Mouse (Mus musculus): Measurements from ENCODE around the gene Msh4. TPM values are rescaled to one million over a fixed set of nuclear protein-coding genes. Genes with fewer than 3 reads are reported as not detected.

The Msh4 gene
- total RNA-seq, 2 experiments from 2014 or later: 0.20 to 0.22 TPM

DNA sequence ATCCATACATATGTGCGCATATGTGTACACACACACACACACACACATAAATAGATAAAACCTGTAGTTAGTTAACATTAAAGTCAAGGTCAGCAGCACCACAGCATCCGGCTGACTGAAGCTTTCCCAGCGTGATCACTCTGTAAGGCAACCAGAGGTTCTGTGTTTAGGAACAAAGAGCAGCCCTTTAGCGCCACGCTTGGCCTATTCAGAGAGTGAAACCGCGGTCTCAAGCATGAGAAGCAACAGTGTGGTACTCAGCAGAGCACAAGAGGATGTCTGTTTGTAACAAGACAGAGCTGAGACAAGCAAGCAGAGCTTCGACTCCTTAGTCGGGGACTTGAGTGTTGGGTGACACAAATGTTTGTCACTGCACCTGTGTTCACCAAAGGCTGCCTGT, 86.5 kb downstream of the Msh4 start:
- no peak for DNase-seq
- intact Hi-C loops (cut with DNase I): no loop called here

DNA sequence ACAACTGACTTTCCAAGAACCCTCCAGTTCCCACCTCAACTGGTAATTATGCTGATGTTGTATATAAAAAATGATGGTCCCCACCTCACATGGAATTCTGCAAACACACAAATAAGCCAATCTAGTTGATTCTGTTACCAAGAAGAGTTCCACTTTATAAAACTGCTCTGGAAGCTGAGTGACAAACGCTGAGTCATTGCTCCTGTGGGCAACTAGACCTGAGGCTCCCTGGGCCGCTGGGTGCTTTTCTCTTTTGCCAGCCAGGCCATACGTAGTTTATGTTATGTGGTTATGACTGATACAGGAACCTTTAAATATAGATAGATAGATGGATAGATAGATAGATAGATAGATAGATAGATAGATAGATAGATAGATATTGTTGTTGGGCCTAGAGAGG, 87.2 kb downstream of the Msh4 start:
- intact Hi-C loops (cut with DNase I): no loop called here
- no peak for DNase-seq

DNA sequence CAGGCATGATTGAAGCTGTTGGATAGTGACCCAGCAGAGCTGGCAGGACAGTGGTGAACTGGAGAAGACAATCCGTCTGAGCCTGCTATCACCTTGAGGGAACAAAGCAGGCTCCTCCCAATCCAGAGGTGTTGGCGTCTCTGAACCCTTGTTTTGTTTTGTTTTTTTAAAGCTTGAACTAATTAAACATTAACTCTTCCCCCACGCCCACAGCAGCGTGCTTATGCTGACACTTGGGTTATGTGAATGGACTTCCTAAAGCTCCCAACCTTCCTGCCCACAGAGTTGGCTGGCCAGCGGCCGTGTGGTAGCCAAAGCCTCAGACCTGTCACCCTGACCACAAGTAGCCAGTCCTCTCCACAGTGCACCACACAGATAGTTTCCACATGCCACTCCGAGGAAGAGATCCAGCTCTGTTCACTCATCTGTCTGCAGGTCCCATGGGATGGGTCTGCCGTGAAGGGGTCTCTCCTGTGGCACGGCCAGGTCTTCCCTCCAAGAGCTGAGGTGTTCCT, 88.5 kb downstream of the Msh4 start:
- DNase-seq: no peak
- intact Hi-C loops (cut with DNase I): no loop called here

DNA sequence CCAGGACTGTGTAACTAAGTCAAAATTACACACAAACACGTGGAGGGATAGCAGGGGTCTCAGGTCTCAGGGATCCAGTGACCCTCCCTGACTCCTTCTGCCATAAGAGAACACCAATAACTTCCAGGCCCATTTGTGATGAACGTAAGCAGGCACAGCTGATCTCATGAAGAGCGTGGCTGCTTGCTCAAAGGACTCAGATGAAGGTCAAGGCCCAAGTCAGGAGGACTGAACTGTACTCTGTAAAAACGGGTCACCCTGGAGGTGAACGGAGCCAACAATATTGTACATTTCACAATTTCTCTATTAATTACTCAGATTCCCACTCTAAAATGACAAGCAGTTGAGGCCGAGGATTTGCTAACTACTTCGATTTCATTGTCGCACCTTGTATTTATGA, 91.9 kb downstream of the Msh4 start:
- intact Hi-C loops (cut with DNase I): no loop called here
- no peak for DNase-seq

DNA sequence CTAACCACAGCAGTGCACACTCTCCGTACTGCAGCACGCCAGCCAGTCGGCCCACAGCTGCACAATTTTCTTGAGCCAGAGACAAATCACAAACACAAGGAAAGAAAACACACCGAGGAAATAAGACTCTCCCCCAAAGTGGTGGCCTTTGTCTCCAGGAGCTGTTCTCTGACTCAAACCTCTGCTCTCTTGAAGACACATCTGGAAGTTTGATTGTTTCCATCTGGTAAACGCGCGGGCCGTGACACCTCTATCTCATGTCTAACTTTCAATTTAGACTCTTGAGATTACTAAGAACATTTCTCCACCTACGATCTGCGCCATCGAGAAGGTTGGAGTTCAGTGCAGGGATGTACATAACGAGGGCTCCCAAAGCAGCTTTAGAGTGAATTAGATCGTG, 97.5 kb downstream of the Msh4 start:
- DNase-seq: peak in 1 of 2 experiments; percentile 3
- intact Hi-C loops (cut with DNase I): loop anchor here (5.0 kb wide), 1 partner anchor 1026 kb away; no protein-coding TSS in a partner anchor

DNA sequence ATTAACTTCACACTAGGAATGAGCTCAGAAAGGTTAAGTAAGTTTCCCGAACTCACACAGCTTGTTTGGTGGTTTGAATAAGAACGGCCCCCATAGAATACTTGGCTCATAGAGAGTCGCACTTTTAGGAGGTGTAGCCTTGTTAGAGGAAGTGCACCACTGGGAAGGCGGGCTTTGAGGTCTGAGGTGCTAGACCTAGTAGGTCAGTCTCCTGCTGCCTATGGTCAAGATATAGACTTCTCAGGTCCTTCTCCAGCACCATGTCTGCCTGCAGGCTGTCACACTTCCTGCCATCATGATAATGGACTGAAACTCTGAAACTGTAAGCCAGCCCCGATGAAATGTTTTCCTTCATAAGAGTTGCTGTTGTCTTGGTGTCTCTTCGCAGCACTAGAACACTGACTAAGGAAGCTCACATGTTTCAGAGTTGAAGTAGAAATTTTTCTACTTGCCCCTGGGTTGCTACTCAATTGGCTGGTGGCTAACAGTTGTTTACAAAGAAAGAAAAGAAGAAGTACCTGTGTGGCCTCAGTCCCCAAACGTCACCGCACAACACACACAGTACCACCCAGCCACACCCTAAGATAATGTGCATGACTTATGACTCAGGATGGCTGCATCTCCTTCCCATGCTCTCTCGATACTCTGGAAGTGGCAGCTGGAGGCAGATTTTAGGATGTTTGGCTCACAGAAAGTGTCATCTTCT, 98.3 kb downstream of the Msh4 start:
- intact Hi-C loops (cut with DNase I): loop anchor here (2.0 to 5.0 kb wide), 2 partner anchors 83 to 1025 kb away; partner anchors contain the start of gene St6galnac3
- no peak for DNase-seq

Other genes with a start within 250 kb of the Msh4 start
- gene St6galnac3, start 181.0 kb downstream of the Msh4 start, total RNA-seq (2021): 10 to 100 TPM in 1 of 2 experiments, 1 to 10 TPM in 1; 8.5 to 14.8 TPM
- not detected for gene Asb17, start 61.9 kb downstream of the Msh4 start, total RNA-seq (2021)
- 100 to 1,000 TPM; 102 to 110 TPM for gene Rabggtb, start 6.9 kb upstream of the Msh4 start, total RNA-seq (2021)
- 100 to 1,000 TPM; 859 to 893 TPM for gene Acadm, start 38.5 kb upstream of the Msh4 start, total RNA-seq (2021)
- under 1 TPM; 0.22 to 0.31 TPM for gene Slc44a5, start 67.3 kb upstream of the Msh4 start, total RNA-seq (2021)